Mouse (Mus musculus): ENCODE results near the gene Cys1. TPM values are rescaled to one million over a fixed set of nuclear protein-coding genes. Genes with fewer than 3 reads are reported as not detected.

The Cys1 gene
- total RNA-seq (2014; rRNA removed) (3.9 and 5.5 TPM in 2 replicates), polyA plus RNA-seq (2015; fragmentation: Nextera tagmentation; extraction: Ambion mirVana) (1.4 and 1.7 TPM in 2 replicates)

GRCm38 (mm10) chr12:24681286-24682023 lies at the start of gene Cys1:
TSS of gene Cys1 (minus strand) at chr12:24681813.
- 3% methylated on average over 20 of the region's 20 CpGs for WGBS
- Histone ChIP-seq H3K4me2 (ENCODE audit: low read depth, low read length) (peak within 1 kb of the TSS; percentile 94), H3K36me3 (ENCODE audit: insufficient read depth, low read length) (no peaks in the 10 kb centered on the region), H3K9ac (replicated peaks; ENCODE audit: low read length) (peak within 1 kb of the TSS; percentile 83), H3K27ac (no peak within 1 kb of the TSS), H3K9me3 (ENCODE audit: low read length) (no peaks in the 10 kb centered on the region), H3K4me3 (ENCODE audit: low read length) (peak within 1 kb of the TSS; percentile 67), H3K27me3 (ENCODE audit: insufficient read depth, low read length) (no peaks in the 10 kb centered on the region), H3K4me1 (ENCODE audit: insufficient read depth, low read length) (peaks cover 15% of the 10 kb centered on the region; the same call in 1 of the 2 replicates)
- no peak; the same call in 1 of the 2 replicates for ATAC-seq
- no peak for DNase-seq (ENCODE audit: low spot score)
- TF ChIP-seq CTCF (IDR thresholded peaks at IDR 0.05; ENCODE audit: low read depth) = no peak

- Histone ChIP-seq H3K9ac (replicated peaks; ENCODE audit: low read length) (peak overlapping the region; percentile 3; the same call in 1 of the 2 replicates), H3K27ac (no peak overlapping the region)
- 11% methylated on average over 2 of the region's 2 CpGs for WGBS
Observed at GRCm38 (mm10) chr12:24724369-24724768, 42.8 kb upstream of the Cys1 start.

GRCm38 (mm10) chr12:24723859-24724258 lies 42.2 kb upstream of the Cys1 start:
- H3K27ac ChIP-seq = no peak overlapping the region
- no peak for TF ChIP-seq CTCF (IDR thresholded peaks at IDR 0.05; ENCODE audit: low read depth)
- no peak overlapping the region for H3K4me2 ChIP-seq (ENCODE audit: low read depth, low read length)
- peaks cover 7% of the 10 kb centered on the region; the same call in 1 of the 2 replicates for H3K4me1 ChIP-seq (ENCODE audit: insufficient read depth, low read length)
- H3K36me3 ChIP-seq (ENCODE audit: insufficient read depth, low read length) = no peaks in the 10 kb centered on the region
- no peak overlapping the region for H3K4me3 ChIP-seq (ENCODE audit: low read length)
- WGBS = 70% methylated on average over 4 of the region's 4 CpGs
- no peaks in the 10 kb centered on the region for H3K27me3 ChIP-seq (ENCODE audit: insufficient read depth, low read length)
- peak overlapping the region; percentile 3; the same call in 1 of the 2 replicates for H3K9ac ChIP-seq (replicated peaks; ENCODE audit: low read length)
- DNase-seq (ENCODE audit: low spot score) = no peak
- no peaks in the 10 kb centered on the region for H3K9me3 ChIP-seq (ENCODE audit: low read length)
- no peak for ATAC-seq

More at GRCm38 (mm10) chr12:24724369-24724768, 42.8 kb upstream of the Cys1 start:
- no peaks in the 10 kb centered on the region for H3K36me3 ChIP-seq (ENCODE audit: insufficient read depth, low read length)
- no peak for TF ChIP-seq CTCF (IDR thresholded peaks at IDR 0.05; ENCODE audit: low read depth)
- H3K4me3 ChIP-seq (ENCODE audit: low read length) = no peak overlapping the region
- DNase-seq (ENCODE audit: low spot score) = peak; percentile 42
- ATAC-seq = peak; percentile 76
- H3K4me2 ChIP-seq (ENCODE audit: low read depth, low read length) = no peak overlapping the region
- no peaks in the 10 kb centered on the region for H3K27me3 ChIP-seq (ENCODE audit: insufficient read depth, low read length)
- peaks cover 7% of the 10 kb centered on the region; the same call in 1 of the 2 replicates for H3K4me1 ChIP-seq (ENCODE audit: insufficient read depth, low read length)
- peaks cover 3% of the 10 kb centered on the region; the same call in 1 of the 2 replicates for H3K9me3 ChIP-seq (ENCODE audit: low read length)

- no peak for DNase-seq (ENCODE audit: low spot score)
- no peak overlapping the region for H3K4me2 ChIP-seq (ENCODE audit: low read depth, low read length)
- WGBS = 61% methylated on average over 2 of the region's 2 CpGs
- ATAC-seq = no peak
- no peaks in the 10 kb centered on the region for H3K9me3 ChIP-seq (ENCODE audit: low read length)
- no peak overlapping the region for H3K27ac ChIP-seq
- H3K36me3 ChIP-seq (ENCODE audit: insufficient read depth, low read length) = no peaks in the 10 kb centered on the region
- no peaks in the 10 kb centered on the region for H3K27me3 ChIP-seq (ENCODE audit: insufficient read depth, low read length)
- no peak for TF ChIP-seq CTCF (IDR thresholded peaks at IDR 0.05; ENCODE audit: low read depth)
- H3K4me1 ChIP-seq (ENCODE audit: insufficient read depth, low read length) = peaks cover 7% of the 10 kb centered on the region; the same call in 1 of the 2 replicates
- no peak overlapping the region for H3K9ac ChIP-seq (replicated peaks; ENCODE audit: low read length)
- no peak overlapping the region for H3K4me3 ChIP-seq (ENCODE audit: low read length)
Observed at GRCm38 (mm10) chr12:24723434-24723833, 41.8 kb upstream of the Cys1 start.

GRCm38 (mm10) chr12:24716721-24717301 lies 35.2 kb upstream of the Cys1 start:
- peak; percentile 90 for TF ChIP-seq CTCF (IDR thresholded peaks at IDR 0.05; ENCODE audit: low read depth)
- H3K4me2 ChIP-seq (ENCODE audit: low read depth, low read length) = no peak overlapping the region
- H3K27ac ChIP-seq = no peak overlapping the region
- H3K36me3 ChIP-seq (ENCODE audit: insufficient read depth, low read length) = no peaks in the 10 kb centered on the region
- H3K4me3 ChIP-seq (ENCODE audit: low read length) = no peak overlapping the region
- H3K9me3 ChIP-seq (ENCODE audit: low read length) = no peaks in the 10 kb centered on the region
- DNase-seq (ENCODE audit: low spot score) (peak; percentile 71), ATAC-seq (peak; percentile 75)
- no peaks in the 10 kb centered on the region for H3K4me1 ChIP-seq (ENCODE audit: insufficient read depth, low read length)
- WGBS = 46% methylated on average over 4 of the region's 4 CpGs
- H3K27me3 ChIP-seq (ENCODE audit: insufficient read depth, low read length) = no peaks in the 10 kb centered on the region
- no peak overlapping the region for H3K9ac ChIP-seq (replicated peaks; ENCODE audit: low read length)

- DNase-seq (ENCODE audit: low spot score) = no peak
- no peaks in the 10 kb centered on the region for H3K27me3 ChIP-seq (ENCODE audit: insufficient read depth, low read length)
- H3K27ac ChIP-seq = no peak overlapping the region
- no peak for ATAC-seq
- no peak overlapping the region for H3K4me3 ChIP-seq (ENCODE audit: low read length)
- WGBS = 67% methylated on average over 2 of the region's 2 CpGs
- H3K9ac ChIP-seq (replicated peaks; ENCODE audit: low read length) = no peak overlapping the region
- H3K9me3 ChIP-seq (ENCODE audit: low read length) = no peaks in the 10 kb centered on the region
- H3K4me1 ChIP-seq (ENCODE audit: insufficient read depth, low read length) = no peaks in the 10 kb centered on the region
- no peaks in the 10 kb centered on the region for H3K36me3 ChIP-seq (ENCODE audit: insufficient read depth, low read length)
- no peak overlapping the region for H3K4me2 ChIP-seq (ENCODE audit: low read depth, low read length)
- no peak for TF ChIP-seq CTCF (IDR thresholded peaks at IDR 0.05; ENCODE audit: low read depth)
Observed at GRCm38 (mm10) chr12:24715268-24715896, 33.8 kb upstream of the Cys1 start.

Measured in hindbrain, postnatal 0 days (tissue).